Comparison of ENCODE assay signal across 10 mouse cellular contexts in the genomic region with DNA sequence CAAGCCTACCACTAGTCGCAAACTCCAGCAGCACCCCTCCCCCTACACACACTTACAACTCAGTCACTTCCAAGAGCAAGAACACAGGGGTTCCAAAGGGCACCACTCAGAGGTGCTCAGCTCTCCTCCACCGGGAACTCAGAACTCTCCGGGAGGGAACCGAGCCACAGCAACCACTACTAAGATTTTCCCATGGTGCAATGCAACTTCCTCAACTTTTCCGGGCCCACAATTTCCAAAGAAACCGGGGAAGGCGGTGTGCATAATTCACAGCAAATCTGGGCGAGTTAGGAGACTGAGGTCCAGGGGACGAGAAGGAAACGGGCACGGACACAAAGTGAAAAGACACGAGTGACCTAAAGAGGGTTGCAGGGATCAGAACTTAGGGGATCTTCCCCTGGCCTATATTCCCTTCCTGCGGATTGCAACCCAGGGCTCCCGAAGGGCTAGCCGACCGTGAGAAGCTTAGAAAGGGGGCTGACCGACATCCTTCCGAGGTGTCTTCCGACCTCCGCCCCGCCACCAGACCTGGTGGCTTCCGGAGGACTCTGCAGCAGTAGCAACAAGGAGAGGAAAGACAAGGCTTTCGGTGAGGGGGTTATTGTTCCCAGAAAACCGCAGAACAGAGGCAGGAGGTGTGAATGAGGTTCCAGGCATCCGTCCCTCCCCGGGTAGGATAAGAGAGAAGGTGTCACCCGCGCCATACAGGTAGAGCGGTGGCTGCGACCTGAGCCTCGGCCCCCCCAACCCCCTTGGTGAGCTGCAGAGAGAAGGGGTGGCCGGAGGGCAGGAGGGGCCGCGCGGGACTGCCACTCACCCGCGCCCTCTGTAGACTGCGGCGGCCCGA. TPM values are rescaled to one million over a fixed set of nuclear protein-coding genes. Genes with fewer than 3 reads are reported as not detected.
DNase-seq lines count a peak whose midpoint lies in the region; ATAC-seq lines count a peak whose summit lies in the region.
"Had no signal": no experiment of that assay in that cellular context is flagged by ENCODE, and none has a peak within 500 bp of the region (broad histone marks: within the 10 kb centered on the region; RNA-seq: fewer than 3 reads in every experiment).

No protein-coding gene starts in this region.

- peak overlapping the region; percentile 85 for H3K4me2 ChIP-seq in embryonic facial prominence, embryonic 13.5 days
- peak overlapping the region; percentile 93 for H3K4me2 ChIP-seq in hindbrain, embryonic 11.5 days (replicated peaks; ENCODE audit: low read depth, low read length)
- H3K4me2 ChIP-seq in midbrain, embryonic 14.5 days (ENCODE audit: low read length) = peak overlapping the region; percentile 84

- peak overlapping the region; percentile 97 for H3K27ac ChIP-seq in embryonic facial prominence, embryonic 13.5 days
- peak overlapping the region; percentile 85 for H3K27ac ChIP-seq in hindbrain, embryonic 11.5 days (ENCODE audit: low read depth, low read length)
- peak overlapping the region; percentile 99 for H3K27ac ChIP-seq in limb, embryonic 10.5 days
- peak overlapping the region; percentile 95 for H3K27ac ChIP-seq in midbrain, embryonic 14.5 days (replicated peaks; ENCODE audit: low read depth, low read length)

- DNase-seq in gastrocnemius, adult 18-20 months (ENCODE audit: low spot score) = peak; percentile 34
- no peak for DNase-seq in gastrocnemius, adult 8-10 months (ENCODE audit: low spot score in 2 of 2)
- peak; percentile 31 for DNase-seq in R1 (ENCODE audit: low read depth, low spot score)
- DNase-seq in hindbrain, embryonic 11.5 days (ENCODE audit: low spot score) = peak; percentile 59
- DNase-seq in limb, embryonic 10.5 days (ENCODE audit: low spot score) = peak; percentile 61
- peak; percentile 60 for DNase-seq in midbrain, embryonic 14.5 days

- peaks cover 29% of the 10 kb centered on the region for H3K4me1 ChIP-seq in embryonic facial prominence, embryonic 13.5 days
- H3K4me1 ChIP-seq in hindbrain, embryonic 11.5 days (replicated peaks; ENCODE audit: control insufficient read depth, insufficient read depth, low read length) = 0 out of 2 replicates have a peak, but pooled peaks cover 2% of the 10 kb centered on the region
- peaks cover 41% of the 10 kb centered on the region for H3K4me1 ChIP-seq in limb, embryonic 10.5 days
- H3K4me1 ChIP-seq in midbrain, embryonic 14.5 days (ENCODE audit: control insufficient read depth, insufficient read depth, low read length) = peaks cover 18% of the 10 kb centered on the region

- peaks cover 16% of the 10 kb centered on the region for H3K36me3 ChIP-seq in embryonic facial prominence, embryonic 13.5 days
- H3K36me3 ChIP-seq in hindbrain, embryonic 11.5 days (ENCODE audit: control insufficient read depth, insufficient read depth, low read length) = no peaks in the 10 kb centered on the region
- peaks cover 31% of the 10 kb centered on the region for H3K36me3 ChIP-seq in limb, embryonic 10.5 days
- H3K36me3 ChIP-seq in midbrain, embryonic 14.5 days (ENCODE audit: control insufficient read depth, insufficient read depth, low read length) = peaks cover 10% of the 10 kb centered on the region; the same call in 1 of the 2 replicates

- H3K4me3 ChIP-seq in embryonic facial prominence, embryonic 13.5 days = peak overlapping the region; percentile 91
- H3K4me3 ChIP-seq in hindbrain, embryonic 11.5 days (ENCODE audit: low read depth, low read length) = peak overlapping the region; percentile 84
- H3K4me3 ChIP-seq in limb, embryonic 10.5 days = peak overlapping the region; percentile 96
- peak overlapping the region; percentile 83 for H3K4me3 ChIP-seq in midbrain, embryonic 14.5 days (replicated peaks; ENCODE audit: low read depth, low read length)

- H3K27me3 ChIP-seq in embryonic facial prominence, embryonic 13.5 days = no peaks in the 10 kb centered on the region
- H3K27me3 ChIP-seq in hindbrain, embryonic 11.5 days (ENCODE audit: control insufficient read depth, insufficient read depth, low read length) = no peaks in the 10 kb centered on the region
- H3K27me3 ChIP-seq in limb, embryonic 10.5 days (ENCODE audit: low read depth, poor library complexity, severe bottlenecking) = no peaks in the 10 kb centered on the region
- H3K27me3 ChIP-seq in midbrain, embryonic 14.5 days (ENCODE audit: control insufficient read depth, insufficient read depth, low read length) = no peaks in the 10 kb centered on the region

- H3K9me3 ChIP-seq in embryonic facial prominence, embryonic 13.5 days = no peaks in the 10 kb centered on the region
- no peaks in the 10 kb centered on the region for H3K9me3 ChIP-seq in hindbrain, embryonic 11.5 days (ENCODE audit: control insufficient read depth, low read length)
- H3K9me3 ChIP-seq in limb, embryonic 10.5 days (replicated peaks) = no peaks in the 10 kb centered on the region
- no peaks in the 10 kb centered on the region for H3K9me3 ChIP-seq in midbrain, embryonic 14.5 days (ENCODE audit: control insufficient read depth, low read length)

- ATAC-seq in embryonic facial prominence, embryonic 13.5 days (ENCODE audit: insufficient number of reproducible peaks, insufficient read depth, low FRiP score, low TSS enrichment, low read depth) = no peak
- ATAC-seq in hindbrain, embryonic 11.5 days (ENCODE audit: low FRiP score) = peak; percentile 16
- ATAC-seq in midbrain, embryonic 14.5 days (ENCODE audit: low FRiP score, low TSS enrichment) = peak; percentile 60; the same call in 1 of the 2 replicates
- ATAC-seq in erythroid progenitor cell, adult 5-6 weeks (replicated peaks; ENCODE audit: low FRiP score, poor library complexity, severe bottlenecking) = no peak

- peak overlapping the region; percentile 96 for H3K9ac ChIP-seq in embryonic facial prominence, embryonic 13.5 days
- H3K9ac ChIP-seq in hindbrain, embryonic 11.5 days (ENCODE audit: low read depth, low read length) = peak overlapping the region; percentile 91
- H3K9ac ChIP-seq in midbrain, embryonic 14.5 days (replicated peaks; ENCODE audit: low read length) = peak overlapping the region; percentile 98

- under 1% methylated on average over 40 of the region's 40 CpGs for WGBS in embryonic facial prominence, embryonic 13.5 days
- WGBS in hindbrain, embryonic 11.5 days = under 1% methylated on average over 33 of the region's 40 CpGs
- under 1% methylated on average over 40 of the region's 40 CpGs for WGBS in limb, embryonic 10.5 days
- under 1% methylated on average over 40 of the region's 40 CpGs for WGBS in midbrain, embryonic 14.5 days

RNA-seq across cellular contexts. Expression of a gene that starts 1.2 kb away (rescaled TPM):
- total RNA-seq in gastrocnemius, adult 18-20 months (2021) = 1 to 10 TPM; 5.5 to 6.7 TPM
- 10 to 100 TPM in 1 of 4 experiments, 1 to 10 TPM in 3; 3.5 to 11.1 (median 6.0) TPM for total RNA-seq in gastrocnemius, adult 8-10 months (2022)
- polyA plus RNA-seq in embryonic facial prominence, embryonic 13.5 days (2015; fragmentation: Nextera tagmentation; extraction: Ambion mirVana) = 27.3 and 34.2 TPM in 2 replicates
- polyA plus RNA-seq in hindbrain, embryonic 11.5 days (2014; fragmentation: Nextera tagmentation; extraction: Ambion mirVana) = 20.8 and 26.9 TPM in 2 replicates
- polyA plus RNA-seq in limb, embryonic 10.5 days (2016; fragmentation: Nextera tagmentation; extraction: Ambion mirVana) = 23.7 and 32.6 TPM in 2 replicates
- polyA plus RNA-seq in midbrain, embryonic 14.5 days (2014; fragmentation: Nextera tagmentation; extraction: Ambion mirVana) = 32.9 TPM in 2 replicates
- 3.4 TPM in 1 of 2 replicates, not detected in the other for total RNA-seq in erythroid progenitor cell, adult 5-6 weeks (2015; ENCODE audit: low replicate concordance)
- total RNA-seq in erythroid progenitor cell, adult 5-6 weeks (2017; ENCODE audit: low replicate concordance) = 0.77 and 1.8 TPM in 2 replicates
- total RNA-seq: MEL had no signal

RNA-seq across cellular contexts. Expression of a gene that starts 48.5 kb away (rescaled TPM):
- not detected for total RNA-seq in gastrocnemius, adult 18-20 months (2021)
- not detected for total RNA-seq in gastrocnemius, adult 8-10 months (2022)
- not detected in 2 replicates for polyA plus RNA-seq in embryonic facial prominence, embryonic 13.5 days (2015; fragmentation: Nextera tagmentation; extraction: Ambion mirVana)
- not detected in 2 replicates for polyA plus RNA-seq in hindbrain, embryonic 11.5 days (2014; fragmentation: Nextera tagmentation; extraction: Ambion mirVana)
- polyA plus RNA-seq in limb, embryonic 10.5 days (2016; fragmentation: Nextera tagmentation; extraction: Ambion mirVana) = not detected in 2 replicates
- polyA plus RNA-seq in midbrain, embryonic 14.5 days (2014; fragmentation: Nextera tagmentation; extraction: Ambion mirVana) = not detected in 2 replicates
- total RNA-seq in erythroid progenitor cell, adult 5-6 weeks (2015; ENCODE audit: low replicate concordance) = not detected in 2 replicates
- total RNA-seq in erythroid progenitor cell, adult 5-6 weeks (2017; ENCODE audit: low replicate concordance) = not detected in 2 replicates
- total RNA-seq: layer of hippocampus, postnatal 10 days; MEL had no signal

Comparison
In these comparisons a context has a peak if more than half of its experiments do, and no peak if none do; other contexts are left out.
1. DNase-seq: peak in gastrocnemius, adult 18-20 months (single experiment), R1 (single experiment), hindbrain, embryonic 11.5 days (single experiment), limb, embryonic 10.5 days (single experiment) and midbrain, embryonic 14.5 days (single experiment); none in gastrocnemius, adult 8-10 months (0 of 2).
2. ATAC-seq: peak in hindbrain, embryonic 11.5 days (single experiment) and midbrain, embryonic 14.5 days (single experiment); none in embryonic facial prominence, embryonic 13.5 days (single experiment) and erythroid progenitor cell, adult 5-6 weeks (single experiment).
3. Peak in every context shown above with its lines, with median percentiles within 50 percentile points of each other: H3K27ac ChIP-seq, H3K4me2 ChIP-seq, H3K4me3 ChIP-seq and H3K9ac ChIP-seq.